Mouse (Mus musculus) hindbrain, postnatal 0 days (tissue): ENCODE measurements around the gene Pcp4. TPM values are rescaled to one million over a fixed set of nuclear protein-coding genes. Genes with fewer than 3 reads are reported as not detected.
A peak's percentile ranks its signal among the peaks of the same experiment; 100 is the strongest.

Source experiments
- ATAC-seq: fragments of 200-750 bp; cut with Nextera tagmentation; 2 replicates; pipeline ENCODE4 v1.8.0; 2017; ENCODE audit warnings: mild to moderate bottlenecking, moderate TSS enrichment, moderate library complexity
- DNase-seq: peaks from one replicate; pipeline ENCODE4 v3.0.0-alpha.2; 2015; ENCODE audit warnings: low spot score
- H3K27ac ChIP-seq: fragments of 300-500 bp; sonication (generic); 2 replicates; pipeline ENCODE4 v1.5.1; 2014; ENCODE audit warnings: mild to moderate bottlenecking
- H3K27me3 ChIP-seq: fragments of 300-500 bp; sonication (generic); 2 replicates; pipeline ENCODE4 v1.6.1; 2014; ENCODE audit warnings: low read length, mixed read lengths; ENCODE audit not compliant: insufficient read depth
- H3K36me3 ChIP-seq: fragments of 300-500 bp; sonication (generic); 2 replicates; pipeline ENCODE4 v1.6.1; 2014; ENCODE audit warnings: low read length, mixed read lengths; ENCODE audit not compliant: insufficient read depth
- H3K4me1 ChIP-seq: fragments of 300-500 bp; sonication (generic); 2 replicates; pipeline ENCODE4 v1.6.1; 2014; ENCODE audit warnings: antibody characterized with exemption, low read length, mixed read lengths; ENCODE audit not compliant: insufficient read depth
- H3K4me2 ChIP-seq: fragments of 300-500 bp; sonication (generic); 2 replicates; pipeline ENCODE4 v1.6.1; 2014; ENCODE audit warnings: low read depth, mild to moderate bottlenecking, low read length, moderate library complexity, mixed read lengths
- H3K4me3 ChIP-seq: fragments of 300-500 bp; sonication (generic); 2 replicates; pipeline ENCODE4 v1.5.1; 2014; ENCODE audit warnings: low read length
- H3K9ac ChIP-seq: fragments of 300-500 bp; sonication (generic); replicated peaks from 2 replicates; pipeline ENCODE4 v1.6.1; 2014; ENCODE audit warnings: mild to moderate bottlenecking, low read length, moderate library complexity, mixed read lengths
- H3K9me3 ChIP-seq: fragments of 300-500 bp; sonication (generic); 2 replicates; pipeline ENCODE4 v1.6.1; 2016; ENCODE audit warnings: low read length, mixed read lengths
- CTCF ChIP-seq: IDR thresholded peaks from 2 replicates; pipeline ENCODE4 v1.5.1; 2016; ENCODE audit warnings: antibody characterized with exemption, control low read depth, low read depth
- WGBS: fragments of 180-500 bp; shearing (Covaris S2); extraction: QIAGEN DNeasy Blood & Tissue Kit; methylation state at CpG from one replicate; pipeline ENCODE4 v1.1.7; 2014; 5-methylcytosine and 5-hydroxymethylcytosine counted together
- polyA plus RNA-seq: library from polyadenylated mRNA; unstranded; fragments of >200 nt; fragmentation: Nextera tagmentation; extraction: Ambion mirVana; gene quantifications from 2 replicates; pipeline ENCODE4 v1.2.1, GENCODE M21; 2015
- total RNA-seq: library from RNA; depleted of rRNA; stranded (reverse); fragments of >200 nt; gene quantifications from 2 replicates; pipeline ENCODE4 v1.2.3, GENCODE M21; 2014; rRNA removed

The Pcp4 gene
- total and polyA plus RNA-seq, 2 experiments from 2014 or later: 218 to 753 TPM

DNA sequence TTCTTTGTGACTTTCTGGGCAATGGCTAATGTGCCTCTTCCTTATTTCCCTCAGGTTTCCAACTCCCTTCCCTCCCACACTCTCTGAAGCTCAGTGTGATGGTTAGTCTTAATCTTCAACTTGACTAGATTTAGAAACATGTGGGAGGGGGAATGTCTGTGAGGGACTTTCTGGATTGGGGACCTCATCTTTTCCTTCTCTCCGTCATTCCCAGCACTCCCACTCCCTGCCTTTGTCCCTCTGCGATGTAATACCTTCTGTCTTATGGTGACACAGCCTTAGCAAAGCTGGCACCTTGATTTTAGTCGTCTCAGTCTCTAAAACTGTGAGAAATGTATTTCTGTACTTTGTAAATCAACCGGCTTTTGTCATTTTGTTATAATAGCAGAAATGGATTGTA lies 88.0 kb downstream of the Pcp4 start:
- 83% methylated on average over 4 of the region's 4 CpGs for WGBS
- H3K27me3 ChIP-seq: no peaks in the 10 kb centered on the region
- no peak overlapping the region for H3K9ac ChIP-seq
- ATAC-seq (no peak), DNase-seq (no peak)
- H3K4me1 ChIP-seq: no peaks in the 10 kb centered on the region
- no peaks in the 10 kb centered on the region for H3K36me3 ChIP-seq
- no peaks in the 10 kb centered on the region for H3K9me3 ChIP-seq
- no peak overlapping the region for H3K4me2 ChIP-seq
- H3K27ac ChIP-seq: no peak overlapping the region
- no peak for TF ChIP-seq CTCF
- H3K4me3 ChIP-seq: no peak overlapping the region

DNA sequence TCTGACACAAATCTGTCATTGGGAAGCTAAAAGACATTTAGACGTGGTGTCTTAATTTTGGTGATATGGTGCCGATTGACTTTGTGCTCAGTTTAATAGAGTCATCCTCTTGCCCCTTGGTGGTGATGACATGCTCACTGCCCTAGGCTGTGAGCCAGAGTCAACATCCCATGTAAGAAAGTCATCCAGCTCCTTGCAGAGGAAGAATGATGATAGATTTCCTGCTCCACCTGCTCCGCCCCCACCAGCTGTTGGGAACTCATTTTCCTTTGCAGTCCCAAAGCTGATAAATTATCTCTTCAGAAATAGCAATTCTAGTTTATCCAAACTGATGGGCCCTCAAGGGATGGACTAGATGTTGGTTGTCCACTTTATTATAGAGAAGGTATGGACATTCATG lies 89.2 kb downstream of the Pcp4 start:
- Histone ChIP-seq H3K4me2 (no peak overlapping the region), H3K27me3 (no peaks in the 10 kb centered on the region), H3K27ac (no peak overlapping the region), H3K4me3 (no peak overlapping the region), H3K9ac (no peak overlapping the region), H3K9me3 (no peaks in the 10 kb centered on the region), H3K4me1 (no peaks in the 10 kb centered on the region), H3K36me3 (no peaks in the 10 kb centered on the region)
- no peak for DNase-seq
- TF ChIP-seq CTCF: no peak
- no peak for ATAC-seq
- 62% methylated on average over 3 of the region's 3 CpGs for WGBS

DNA sequence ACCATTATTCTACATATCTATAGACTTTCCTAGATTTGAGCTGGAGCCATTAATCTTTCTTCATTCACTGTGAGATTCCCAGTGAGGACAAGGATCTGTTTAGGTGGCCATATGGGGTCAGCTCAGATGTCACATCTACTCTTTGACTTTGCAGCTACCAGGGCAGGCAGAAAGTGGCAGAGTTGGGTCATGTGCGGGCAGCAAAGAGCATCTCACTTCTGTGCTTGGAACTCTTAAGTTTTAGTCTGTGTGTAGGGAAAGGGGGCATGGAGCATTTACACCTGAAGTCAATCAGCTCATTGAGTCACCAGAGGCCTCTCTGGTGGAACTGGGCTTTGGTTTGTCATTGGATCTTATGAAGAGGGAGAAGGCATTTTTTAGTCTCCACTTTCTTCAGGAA lies 90.9 kb downstream of the Pcp4 start:
- Histone ChIP-seq H3K36me3 (no peaks in the 10 kb centered on the region), H3K4me2 (no peak overlapping the region), H3K4me3 (no peak overlapping the region), H3K4me1 (no peaks in the 10 kb centered on the region), H3K27ac (no peak overlapping the region), H3K27me3 (no peaks in the 10 kb centered on the region), H3K9me3 (no peaks in the 10 kb centered on the region), H3K9ac (no peak overlapping the region)
- TF ChIP-seq CTCF: no peak
- ATAC-seq (no peak), DNase-seq (no peak)
- 87% methylated on average over 1 of the region's 1 CpGs for WGBS

DNA sequence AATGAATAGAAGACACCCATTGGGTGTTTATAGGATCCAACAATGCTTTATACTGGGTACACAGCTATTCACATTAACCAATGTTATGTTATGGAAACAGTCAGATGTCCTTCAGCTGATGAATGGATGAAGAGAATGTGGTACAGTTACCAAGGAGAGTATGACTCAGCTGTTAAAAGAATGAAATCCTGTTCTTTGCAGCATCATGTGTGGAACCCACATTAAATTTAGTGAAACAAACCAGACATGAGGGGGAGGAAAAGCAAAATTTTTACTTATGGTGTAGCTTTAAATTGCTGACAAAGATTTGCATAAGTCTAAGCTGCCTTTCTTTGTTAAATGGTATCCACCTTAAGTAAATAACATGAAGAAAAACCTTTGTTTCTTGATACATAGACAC lies 92.4 kb downstream of the Pcp4 start:
- DNase-seq (no peak), ATAC-seq (no peak)
- H3K27me3 ChIP-seq: no peaks in the 10 kb centered on the region
- H3K9me3 ChIP-seq: no peaks in the 10 kb centered on the region
- H3K9ac ChIP-seq: no peak overlapping the region
- H3K4me1 ChIP-seq: peaks cover 8% of the 10 kb centered on the region; the same call in 1 of the 2 replicates
- H3K36me3 ChIP-seq: no peaks in the 10 kb centered on the region
- no peak overlapping the region for H3K4me2 ChIP-seq
- no peak overlapping the region for H3K27ac ChIP-seq
- no peak for TF ChIP-seq CTCF
- H3K4me3 ChIP-seq: no peak overlapping the region

DNA sequence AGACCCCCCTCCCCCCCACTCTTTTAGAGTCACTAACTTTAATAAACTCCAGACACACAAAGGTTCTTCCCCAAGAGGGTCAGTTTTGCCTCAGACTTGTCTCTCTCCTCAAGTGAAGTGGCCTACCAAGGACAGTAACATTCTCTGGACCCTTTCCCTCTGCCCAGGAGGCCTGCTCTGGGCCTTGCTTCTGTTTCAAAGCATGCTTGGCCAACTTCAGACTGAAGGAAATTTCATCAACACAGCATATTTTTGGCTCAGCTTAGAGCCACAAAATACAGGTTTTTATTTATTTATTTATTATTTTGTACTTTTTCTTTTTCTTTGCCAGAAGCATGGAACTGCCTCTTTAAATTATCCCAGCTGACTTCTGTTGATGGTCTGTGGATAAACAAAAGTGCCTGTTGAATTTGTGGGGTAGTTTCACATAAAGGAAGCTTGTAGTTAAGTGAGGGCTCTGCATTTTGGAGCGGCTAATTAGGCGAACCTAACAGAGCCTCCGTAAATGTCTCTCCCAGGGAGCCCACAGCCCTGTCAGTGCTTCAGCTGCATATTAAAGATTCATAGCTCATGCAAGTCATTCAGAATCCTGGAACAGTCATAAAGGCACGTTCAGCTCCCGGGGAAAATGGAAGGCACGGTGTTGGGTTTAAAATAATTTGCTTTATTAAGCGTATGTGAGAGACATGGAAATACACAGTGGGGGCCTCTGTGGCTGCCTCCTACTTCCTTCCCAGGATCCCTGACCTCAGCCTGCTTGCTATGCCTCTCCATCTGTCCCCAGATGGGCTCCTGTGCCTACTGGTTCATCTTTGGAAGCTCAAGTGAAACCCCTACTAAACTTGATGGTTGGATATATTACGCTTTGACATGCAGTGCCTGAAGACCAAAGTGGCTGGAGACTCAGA lies 96.2 kb downstream of the Pcp4 start:
- Histone ChIP-seq H3K9ac (no peak overlapping the region), H3K27me3 (no peaks in the 10 kb centered on the region), H3K36me3 (no peaks in the 10 kb centered on the region), H3K9me3 (no peaks in the 10 kb centered on the region), H3K4me2 (no peak overlapping the region), H3K4me3 (no peak overlapping the region), H3K4me1 (peaks cover 8% of the 10 kb centered on the region; the same call in 1 of the 2 replicates), H3K27ac (peak overlapping the region; percentile 9)
- DNase-seq (peak; percentile 72), ATAC-seq (peak; percentile 83)
- TF ChIP-seq CTCF: no peak
- WGBS: 19% methylated on average over 8 of the region's 8 CpGs

DNA sequence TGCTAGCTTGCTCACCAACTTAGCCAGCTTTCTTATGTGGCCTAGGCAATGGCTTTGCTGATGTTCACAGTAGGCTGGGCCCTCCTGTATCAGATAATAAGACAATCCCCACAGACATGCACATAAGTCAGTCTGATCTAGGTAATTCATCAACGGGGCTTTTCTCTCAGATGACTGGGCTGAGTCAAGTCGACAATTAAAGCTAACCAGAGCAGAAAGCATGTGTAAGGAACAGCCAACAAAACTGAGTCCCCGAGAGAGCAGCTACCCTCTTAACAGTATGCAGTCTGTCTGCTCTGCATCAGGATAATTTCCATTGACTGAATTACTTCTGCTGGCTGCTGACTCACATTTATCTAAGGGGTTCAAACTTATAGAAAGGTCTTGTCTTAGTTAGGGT lies 100.0 kb downstream of the Pcp4 start:
- Histone ChIP-seq H3K9ac (no peak overlapping the region), H3K9me3 (no peaks in the 10 kb centered on the region), H3K27me3 (no peaks in the 10 kb centered on the region), H3K4me2 (no peak overlapping the region), H3K4me3 (no peak overlapping the region), H3K4me1 (peaks cover 8% of the 10 kb centered on the region; the same call in 1 of the 2 replicates), H3K36me3 (no peaks in the 10 kb centered on the region), H3K27ac (no peak overlapping the region)
- DNase-seq: peak; percentile 9
- ATAC-seq: no peak
- TF ChIP-seq CTCF: no peak
- 43% methylated on average over 3 of the region's 3 CpGs for WGBS

Other genes starting within 250 kb of the Pcp4 start
- 11.3 and 12.4 TPM in 2 replicates for gene B3galt5, start 231.8 kb upstream of the Pcp4 start, total RNA-seq
- 7.3 and 7.9 TPM in 2 replicates for gene B3galt5, start 231.8 kb upstream of the Pcp4 start, polyA plus RNA-seq
- 1.3 TPM in 1 of 2 replicates, not detected in the other for gene Itgb2l, start 24.0 kb upstream of the Pcp4 start, total RNA-seq
- not detected in 2 replicates for gene Itgb2l, start 24.0 kb upstream of the Pcp4 start, polyA plus RNA-seq